Mouse (Mus musculus): Measurements from ENCODE around the gene Atp13a3.

DNA sequence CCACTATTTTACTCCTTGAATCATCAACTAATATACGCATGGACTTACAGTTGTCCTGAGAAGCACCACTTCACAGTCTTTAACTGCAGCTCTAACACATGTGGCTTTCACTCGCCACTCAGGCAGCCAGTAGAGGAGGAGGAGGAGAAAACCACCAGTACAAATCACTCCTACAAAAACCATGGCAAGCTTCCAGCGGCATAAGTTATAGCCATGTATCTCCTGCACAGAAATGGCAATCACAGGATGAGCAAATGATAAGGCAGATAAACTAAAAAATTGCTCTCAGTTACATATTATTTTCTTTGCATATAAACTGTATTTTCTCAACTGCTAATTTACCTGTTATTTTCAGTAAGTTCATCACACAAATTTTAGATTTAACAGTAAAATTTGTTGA lies 43.2 kb downstream of the Atp13a3 start:
- TF ChIP-seq CTCF (IDR thresholded peaks at IDR 0.05; ENCODE audit: control insufficient read depth, insufficient read depth, insufficient replicate concordance, low read depth, low read length) (no peak), POLR2A (IDR thresholded peaks at IDR 0.05; ENCODE audit: control insufficient read depth, low read depth, low read length) (no peak)
